Mouse (Mus musculus) liver, embryonic 14.5 days (tissue): ENCODE results near the gene Mcts2. TPM values are rescaled to one million over a fixed set of nuclear protein-coding genes. Genes with fewer than 3 reads are reported as not detected.

ENCODE experiments used
- ATAC-seq: fragments of 200-750 bp; cut with Nextera tagmentation; 2 replicates; pipeline ENCODE4 v1.8.0; 2017; ENCODE audit warnings: moderate number of reproducible peaks, mild to moderate bottlenecking, moderate library complexity; ENCODE audit not compliant: insufficient read depth
- DNase-seq, 3 experiments: peaks; one replicate each; pipeline ENCODE4 v3.0.0-alpha.2; 2012 to 2013; ENCODE audit warnings: low read depth in 3 of 3, low spot score in 3 of 3
- H3K27ac ChIP-seq: fragments of 300-500 bp; sonication (generic); 2 replicates; pipeline ENCODE4 v1.5.1; 2014; ENCODE audit warnings: moderate library complexity, mild to moderate bottlenecking, control low read depth, inconsistent platforms
- H3K27me3 ChIP-seq: fragments of 300-500 bp; sonication (generic); 2 replicates; pipeline ENCODE4 v1.6.1; 2014; ENCODE audit warnings: mild to moderate bottlenecking, low read length, moderate library complexity; ENCODE audit not compliant: control insufficient read depth, insufficient read depth
- H3K36me3 ChIP-seq: fragments of 300-500 bp; sonication (generic); replicated peaks from 2 replicates; pipeline ENCODE4 v1.6.1; 2014; ENCODE audit warnings: low read depth; ENCODE audit not compliant: control insufficient read depth, insufficient read depth
- H3K4me1 ChIP-seq, 2 experiments: fragments of 200-500 bp in 1 of 2; fragments of 300-500 bp in 1 of 2; sonication (generic) in 1 of 2; replicated peaks; 2 replicates each; pipeline ENCODE4 v1.6.1; 2012 to 2014; ENCODE audit warnings: antibody characterized with exemption in 1 of 2, inconsistent platforms in 1 of 2, low read length in 1 of 2; ENCODE audit not compliant: control insufficient read depth in 2 of 2, insufficient read depth in 2 of 2
- H3K4me2 ChIP-seq: fragments of 300-500 bp; sonication (generic); 2 replicates; pipeline ENCODE4 v1.6.1; 2014; ENCODE audit warnings: low read depth, mild to moderate bottlenecking, control low read depth, moderate library complexity
- H3K4me3 ChIP-seq, 2 experiments: fragments of 200-500 bp in 1 of 2; fragments of 300-500 bp in 1 of 2; sonication (generic) in 1 of 2; 2 replicates each; pipeline ENCODE4 v1.5.1; 2012 to 2014; ENCODE audit warnings: low read depth in 2 of 2, low read length in 2 of 2, mild to moderate bottlenecking in 2 of 2, control low read depth in 1 of 2, inconsistent platforms in 1 of 2, moderate library complexity in 1 of 2; ENCODE audit not compliant: insufficient read depth in 1 of 2
- H3K9ac ChIP-seq: fragments of 300-500 bp; sonication (generic); replicated peaks from 2 replicates; pipeline ENCODE4 v1.6.1; 2014; ENCODE audit warnings: mild to moderate bottlenecking, control low read depth, moderate library complexity
- H3K9me3 ChIP-seq: fragments of 300-500 bp; sonication (generic); 2 replicates; pipeline ENCODE4 v1.6.1; 2016; ENCODE audit warnings: low read length, mixed read lengths; ENCODE audit not compliant: control insufficient read depth
- CTCF ChIP-seq: IDR thresholded peaks from 2 replicates; pipeline ENCODE4 v1.5.1; 2016; ENCODE audit warnings: antibody characterized with exemption, low read depth, control low read depth
- EP300 ChIP-seq: IDR thresholded peaks from 2 replicates; pipeline ENCODE4 v1.6.1; 2016; ENCODE audit warnings: antibody characterized with exemption, low read depth
- WGBS: fragments of 180-500 bp; shearing (Covaris S2); extraction: QIAGEN DNeasy Blood & Tissue Kit; methylation state at CpG from one replicate; pipeline ENCODE4 v1.1.7; 2014; ENCODE audit not compliant: insufficient replicate concordance; 5-methylcytosine and 5-hydroxymethylcytosine counted together
- polyA plus RNA-seq, 2 experiments: library from polyadenylated mRNA; depleted of rRNA in 1 of 2; stranded (reverse) in 1 of 2; unstranded in 1 of 2; fragments of >200 nt; fragmentation: Nextera tagmentation in 1 of 2; extraction: Ambion mirVana in 1 of 2; gene quantifications; 2 replicates each; pipeline versions ENCODE4 v1.2.1 to v1.2.3; 2012 to 2014

The Mcts2 gene
- polyA plus RNA-seq, 2 experiments: 10.3 to 15.2 TPM

DNA sequence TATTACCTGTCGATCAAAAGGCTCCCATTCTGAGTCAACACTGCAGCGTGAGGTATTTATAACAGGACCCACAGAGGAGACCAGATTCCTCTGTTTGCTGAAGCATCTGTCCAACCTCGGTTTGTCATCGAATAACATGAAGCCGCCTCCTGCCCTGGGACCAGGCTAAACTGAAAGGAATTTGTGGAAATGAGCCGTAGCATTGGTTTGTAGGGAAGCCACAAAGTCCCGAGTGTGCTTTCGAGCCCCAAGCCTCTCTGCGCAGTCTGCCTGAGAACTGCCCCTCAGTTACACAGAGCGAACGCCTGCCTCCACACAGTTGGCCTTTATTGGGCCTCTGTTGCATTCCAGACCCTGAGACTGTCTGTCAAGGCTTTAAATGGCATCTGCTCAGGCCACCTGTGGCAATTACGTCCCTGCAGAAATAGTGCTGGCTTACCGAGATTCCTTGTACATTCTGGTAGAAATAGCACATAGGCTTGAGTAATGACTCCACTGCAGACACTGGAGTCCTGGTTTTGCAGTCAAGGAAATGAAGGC lies 11.5 kb upstream of the Mcts2 start:
- H3K4me1 ChIP-seq: peaks cover 11 to 19% of the 10 kb centered on the region in 2 experiments
- no peak overlapping the region for H3K9ac ChIP-seq
- no peaks in the 10 kb centered on the region for H3K9me3 ChIP-seq
- H3K27ac ChIP-seq: no peak overlapping the region
- H3K27me3 ChIP-seq: no peaks in the 10 kb centered on the region
- WGBS: 79% methylated on average over 13 of the region's 13 CpGs
- no peak overlapping the region for H3K4me3 ChIP-seq
- ATAC-seq (no peak), DNase-seq (no peak)
- H3K4me2 ChIP-seq: no peak overlapping the region
- peaks cover 27% of the 10 kb centered on the region for H3K36me3 ChIP-seq
- no peak for TF ChIP-seq EP300
- no peak for TF ChIP-seq CTCF

DNA sequence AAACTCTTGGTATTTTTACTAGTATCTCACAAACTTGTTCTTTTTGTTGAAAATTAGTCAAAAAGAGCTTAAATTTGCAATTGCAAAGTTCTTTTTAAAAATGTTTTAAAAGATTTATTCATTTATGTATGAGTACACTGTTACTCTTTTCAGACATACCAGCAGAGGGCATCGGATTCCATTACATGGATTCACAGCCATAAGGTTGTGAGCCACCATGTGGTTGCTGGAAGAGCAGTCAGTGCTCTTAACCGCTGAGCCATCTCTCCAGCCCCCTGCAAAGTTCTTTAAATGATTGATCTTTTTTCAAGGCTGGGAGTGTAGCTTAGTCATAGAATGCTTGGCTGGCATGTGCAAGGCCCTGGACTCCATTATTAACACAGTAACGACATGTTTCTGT lies 8.5 kb upstream of the Mcts2 start:
- Histone ChIP-seq H3K4me1 (no peaks in the 10 kb centered on the region), H3K4me3 (no peak overlapping the region), H3K27me3 (no peaks in the 10 kb centered on the region), H3K36me3 (peaks cover 51% of the 10 kb centered on the region), H3K27ac (no peak overlapping the region), H3K9me3 (no peaks in the 10 kb centered on the region), H3K4me2 (no peak overlapping the region), H3K9ac (no peak overlapping the region)
- ATAC-seq (no peak), DNase-seq (no peak)
- 59% methylated on average over 3 of the region's 3 CpGs for WGBS
- peak; percentile 68 for TF ChIP-seq CTCF
- TF ChIP-seq EP300: no peak

DNA sequence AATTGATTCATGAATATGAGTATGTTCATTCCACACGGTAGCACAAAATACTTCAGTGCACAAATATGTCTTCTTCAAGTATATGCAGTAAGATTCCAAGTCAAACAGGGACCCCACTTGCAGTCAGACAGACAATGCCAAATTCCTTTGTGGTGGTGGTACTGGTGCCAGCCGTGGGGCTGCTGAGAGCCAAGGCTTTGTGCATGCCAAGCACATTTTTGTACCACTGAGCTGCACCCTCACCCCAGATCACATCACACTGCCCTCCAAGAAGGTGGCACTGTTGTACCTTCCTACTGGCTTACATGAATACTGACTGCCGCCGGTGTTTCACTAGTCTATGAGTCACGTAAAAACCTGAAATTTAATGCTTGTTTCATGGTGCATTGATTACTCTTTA lies 7.9 kb upstream of the Mcts2 start:
- 76% methylated on average over 5 of the region's 5 CpGs for WGBS
- H3K27me3 ChIP-seq: no peaks in the 10 kb centered on the region
- no peak overlapping the region for H3K27ac ChIP-seq
- peaks cover 57% of the 10 kb centered on the region for H3K36me3 ChIP-seq
- no peaks in the 10 kb centered on the region for H3K4me1 ChIP-seq
- no peak for DNase-seq
- H3K9me3 ChIP-seq: no peaks in the 10 kb centered on the region
- no peak overlapping the region for H3K4me3 ChIP-seq
- TF ChIP-seq EP300: no peak
- no peak for TF ChIP-seq CTCF
- no peak overlapping the region for H3K4me2 ChIP-seq
- no peak for ATAC-seq
- no peak overlapping the region for H3K9ac ChIP-seq

GRCm38 (mm10) chr2:152679701-152680355 lies 7.0 kb upstream of the Mcts2 start:
- no peak for DNase-seq
- Histone ChIP-seq H3K9ac (no peak overlapping the region), H3K4me3 (no peak overlapping the region), H3K36me3 (peaks cover 62% of the 10 kb centered on the region), H3K27ac (no peak overlapping the region), H3K9me3 (no peaks in the 10 kb centered on the region), H3K27me3 (no peaks in the 10 kb centered on the region), H3K4me1 (no peaks in the 10 kb centered on the region), H3K4me2 (no peak overlapping the region)
- TF ChIP-seq EP300 (no peak), CTCF (no peak)
- ATAC-seq: no peak
- 69% methylated on average over 8 of the region's 8 CpGs for WGBS

GRCm38 (mm10) chr2:152683086-152683485 lies 3.7 kb upstream of the Mcts2 start:
- H3K4me3 ChIP-seq: no peak overlapping the region
- no peak for ATAC-seq

More at GRCm38 (mm10) chr2:152683086-152683485, 3.7 kb upstream of the Mcts2 start:
- 79% methylated on average over 5 of the region's 5 CpGs for WGBS
- Histone ChIP-seq H3K4me2 (no peak overlapping the region), H3K36me3 (peaks cover 47% of the 10 kb centered on the region), H3K4me1 (peaks cover 0 to 4% of the 10 kb centered on the region in 2 experiments; a peak in 1 of 4 replicates), H3K27me3 (no peaks in the 10 kb centered on the region), H3K27ac (no peak overlapping the region), H3K9me3 (no peaks in the 10 kb centered on the region), H3K9ac (no peak overlapping the region)
- DNase-seq: no peak
- TF ChIP-seq EP300 (no peak), CTCF (no peak)
